9 mouse cellular contexts compared by ENCODE assay signal in genomic region chr9:102866893-102867292, GRCm38 (mm10). TPM values are rescaled to one million over a fixed set of nuclear protein-coding genes. Genes with fewer than 3 reads are reported as not detected.
DNase-seq lines count a peak whose midpoint lies in the region; ATAC-seq and TF ChIP-seq lines count a peak whose summit lies in the region.
"Had no signal": no experiment of that assay in that cellular context is flagged by ENCODE, and none has a peak within 500 bp of the region (broad histone marks: within the 10 kb centered on the region; RNA-seq: fewer than 3 reads in every experiment).

No protein-coding gene starts in this region.

- no peaks in the 10 kb centered on the region for H3K27me3 ChIP-seq in E14TG2a.4 (ENCODE audit: insufficient read depth, low read length)
- H3K27me3 ChIP-seq in embryonic facial prominence, embryonic 14.5 days (replicated peaks; ENCODE audit: control insufficient read depth, insufficient read depth, low read length), result no peaks in the 10 kb centered on the region
- H3K27me3 ChIP-seq in kidney, embryonic 15.5 days, result no peaks in the 10 kb centered on the region
- no peaks in the 10 kb centered on the region for H3K27me3 ChIP-seq in liver, adult 2 months (ENCODE audit: control insufficient read depth, insufficient read depth, low read length)
- no peaks in the 10 kb centered on the region for H3K27me3 ChIP-seq in neural tube, embryonic 11.5 days (ENCODE audit: control insufficient read depth, insufficient read depth, low read length)
- H3K27me3 ChIP-seq: heart, embryonic 13.5 days had no signal

- TF ChIP-seq CTCF in E14TG2a.4 (conservative IDR thresholded peaks at IDR 0.05; ENCODE audit: low read length), result peak; percentile 85
- peak; percentile 85 for TF ChIP-seq CTCF in bone marrow macrophage, adult 2 months (IDR thresholded peaks at IDR 0.05; ENCODE audit: low read depth, low read length)
- peak; percentile 91 for TF ChIP-seq CTCF in liver, adult 2 months (IDR thresholded peaks at IDR 0.05; ENCODE audit: low read depth, low read length)

- no peaks in the 10 kb centered on the region for H3K9me3 ChIP-seq in E14TG2a.4 (ENCODE audit: low read length)
- no peaks in the 10 kb centered on the region for H3K9me3 ChIP-seq in embryonic facial prominence, embryonic 14.5 days (ENCODE audit: control insufficient read depth, low read length)
- H3K9me3 ChIP-seq in kidney, embryonic 15.5 days (replicated peaks), result no peaks in the 10 kb centered on the region
- H3K9me3 ChIP-seq in neural tube, embryonic 11.5 days (ENCODE audit: control insufficient read depth, low read length), result no peaks in the 10 kb centered on the region
- H3K9me3 ChIP-seq: heart, embryonic 13.5 days had no signal

- H3K4me3 ChIP-seq in E14TG2a.4 (replicated peaks; ENCODE audit: low read length), result no peak overlapping the region
- no peak overlapping the region for H3K4me3 ChIP-seq in bone marrow macrophage, adult 2 months (ENCODE audit: insufficient read depth, low read length)
- no peak overlapping the region for H3K4me3 ChIP-seq in embryonic facial prominence, embryonic 14.5 days (ENCODE audit: low read depth, low read length)
- no peak overlapping the region for H3K4me3 ChIP-seq in kidney, embryonic 15.5 days (replicated peaks)
- no peak overlapping the region for H3K4me3 ChIP-seq in liver, adult 2 months (ENCODE audit: insufficient read depth, low read depth, low read length)
- H3K4me3 ChIP-seq in neural tube, embryonic 11.5 days (ENCODE audit: low read depth, low read length), result no peak overlapping the region
- H3K4me3 ChIP-seq: heart, embryonic 13.5 days had no signal

- H3K4me2 ChIP-seq in embryonic facial prominence, embryonic 14.5 days (ENCODE audit: low read depth, low read length), result no peak overlapping the region
- no peak overlapping the region for H3K4me2 ChIP-seq in kidney, embryonic 15.5 days
- no peak overlapping the region for H3K4me2 ChIP-seq in neural tube, embryonic 11.5 days (ENCODE audit: low read depth)
- H3K4me2 ChIP-seq: heart, embryonic 13.5 days had no signal

- H3K79me2 ChIP-seq in liver, adult 2 months (ENCODE audit: control insufficient read depth, insufficient read depth, low read length), result peaks cover 3% of the 10 kb centered on the region; the same call in 1 of the 2 replicates

- DNase-seq in embryonic facial prominence, embryonic 14.5 days (ENCODE audit: low spot score), result peak; percentile 81
- DNase-seq in heart, adult 9 months (ENCODE audit: low spot score in 2 of 2), result peak; percentile 53 to 56
- DNase-seq in liver, adult 2 months (ENCODE audit: extremely low read depth, low read depth, low spot score), result peak; percentile 44
- DNase-seq in neural tube, embryonic 11.5 days (ENCODE audit: low spot score), result peak; percentile 76
- peak; percentile 12 to 19 for DNase-seq in thymus, postnatal 36 days

- TF ChIP-seq POLR2A in bone marrow macrophage, adult 2 months (IDR thresholded peaks at IDR 0.05; ENCODE audit: borderline replicate concordance, low read depth, low read length), result no peak
- no peak for TF ChIP-seq POLR2A in liver, adult 2 months (IDR thresholded peaks at IDR 0.05; ENCODE audit: extremely low read depth, insufficient read depth, low read length)

- 20% methylated on average over 3 of the region's 4 CpGs for WGBS in embryonic facial prominence, embryonic 14.5 days
- 12% methylated on average over 4 of the region's 4 CpGs for WGBS in kidney, embryonic 15.5 days
- 21% methylated on average over 4 of the region's 4 CpGs for WGBS in liver, adult 2 months
- 11% methylated on average over 4 of the region's 4 CpGs for WGBS in neural tube, embryonic 11.5 days

- no peak overlapping the region for H3K9ac ChIP-seq in embryonic facial prominence, embryonic 14.5 days (ENCODE audit: low read depth, low read length)
- H3K9ac ChIP-seq in kidney, embryonic 15.5 days, result no peak overlapping the region
- no peak overlapping the region for H3K9ac ChIP-seq in liver, adult 2 months (ENCODE audit: low read depth, low read length)
- H3K9ac ChIP-seq in neural tube, embryonic 11.5 days (ENCODE audit: low read length), result no peak overlapping the region

- peak; percentile 48 for ATAC-seq in embryonic facial prominence, embryonic 14.5 days (ENCODE audit: low read depth)
- peak; percentile 57 for ATAC-seq in kidney, embryonic 15.5 days (replicated peaks; ENCODE audit: low FRiP score)
- no peak for ATAC-seq in neural tube, embryonic 11.5 days (ENCODE audit: insufficient read depth, low FRiP score, low TSS enrichment)

- H3K4me1 ChIP-seq in E14TG2a.4 (replicated peaks; ENCODE audit: low read depth, low read length), result 0 out of 2 replicates have a peak, but pooled peaks cover 5% of the 10 kb centered on the region
- no peaks in the 10 kb centered on the region for H3K4me1 ChIP-seq in bone marrow macrophage, adult 2 months (ENCODE audit: control insufficient read depth, insufficient read depth, low read length)
- H3K4me1 ChIP-seq in embryonic facial prominence, embryonic 14.5 days (ENCODE audit: control insufficient read depth, insufficient read depth, low read length), result peaks cover 35% of the 10 kb centered on the region
- H3K4me1 ChIP-seq in kidney, embryonic 15.5 days, result peaks cover 56% of the 10 kb centered on the region
- H3K4me1 ChIP-seq in liver, adult 2 months (ENCODE audit: control insufficient read depth, insufficient read depth, low read length), result peaks cover 2% of the 10 kb centered on the region; the same call in 1 of the 2 replicates
- 0 out of 2 replicates have a peak, but pooled peaks cover 3% of the 10 kb centered on the region for H3K4me1 ChIP-seq in neural tube, embryonic 11.5 days (ENCODE audit: control insufficient read depth, insufficient read depth, low read length)

- H3K36me3 ChIP-seq in E14TG2a.4 (ENCODE audit: insufficient read depth, low read length), result peaks cover 62% of the 10 kb centered on the region
- peaks cover 38% of the 10 kb centered on the region for H3K36me3 ChIP-seq in embryonic facial prominence, embryonic 14.5 days (ENCODE audit: control insufficient read depth, insufficient read depth, low read length)
- H3K36me3 ChIP-seq in kidney, embryonic 15.5 days, result peaks cover 42% of the 10 kb centered on the region
- H3K36me3 ChIP-seq in liver, adult 2 months (ENCODE audit: control insufficient read depth, insufficient read depth, low read length), result peaks cover 22% of the 10 kb centered on the region
- no peaks in the 10 kb centered on the region; the same call in 1 of the 2 replicates for H3K36me3 ChIP-seq in neural tube, embryonic 11.5 days (ENCODE audit: control insufficient read depth, insufficient read depth, low read length)

- no peak overlapping the region for H3K27ac ChIP-seq in bone marrow macrophage, adult 2 months (ENCODE audit: insufficient read depth, low read depth, low read length)
- no peak overlapping the region for H3K27ac ChIP-seq in embryonic facial prominence, embryonic 14.5 days (replicated peaks; ENCODE audit: low read depth, low read length)
- peak overlapping the region; percentile 86 for H3K27ac ChIP-seq in kidney, embryonic 15.5 days
- no peak overlapping the region for H3K27ac ChIP-seq in liver, adult 2 months (replicated peaks; ENCODE audit: insufficient read depth, low read depth, low read length)
- H3K27ac ChIP-seq in neural tube, embryonic 11.5 days (ENCODE audit: low read depth, low read length), result no peak overlapping the region
- H3K27ac ChIP-seq: heart, embryonic 13.5 days had no signal

RNA-seq across cellular contexts. Expression of gene Ryk, which starts 32.2 kb away (rescaled TPM):
- polyA plus RNA-seq in bone marrow macrophage, adult 2 months (2012; ENCODE audit: insufficient read depth, insufficient read length, missing spikeins), result 1.2 and 2.2 TPM in 2 replicates
- polyA plus RNA-seq in embryonic facial prominence, embryonic 14.5 days (2014; fragmentation: Nextera tagmentation; extraction: Ambion mirVana), result 30.0 and 31.1 TPM in 2 replicates
- polyA plus RNA-seq in kidney, embryonic 15.5 days (2015; fragmentation: Nextera tagmentation; extraction: Ambion mirVana), result 19.7 and 19.8 TPM in 2 replicates
- total RNA-seq in liver, adult 2 months (2014; rRNA removed), result 26.6 and 27.9 TPM in 2 replicates
- 16.6 and 17.2 TPM in 2 replicates for polyA plus RNA-seq in liver, adult 2 months (2012; rRNA removed)
- polyA plus RNA-seq in neural tube, embryonic 11.5 days (2014; fragmentation: Nextera tagmentation; extraction: Ambion mirVana), result 41.8 and 42.2 TPM in 2 replicates

Comparison
In these comparisons a context has a peak if more than half of its experiments do, and no peak if none do; other contexts are left out.
1. DNase-seq: peak in every context shown above with its lines; median percentile 81 in embryonic facial prominence, embryonic 14.5 days; 76 in neural tube, embryonic 11.5 days; 54 in heart, adult 9 months; 44 in liver, adult 2 months; 16 in thymus, postnatal 36 days.